Mouse (Mus musculus) gastrocnemius, adult 8-10 months (tissue): Measurements from ENCODE around the gene Osbpl6. TPM values are rescaled to one million over a fixed set of nuclear protein-coding genes. Genes with fewer than 3 reads are reported as not detected.

Experiments
- DNase-seq, 2 experiments: peaks; one replicate each; pipeline ENCODE4 v3.0.0; 2022; ENCODE audit warnings: low spot score in 2 of 2
- total RNA-seq, 4 experiments: library from RNA; stranded (reverse); gene quantifications; 2 replicates each; pipeline ENCODE4 v1.2.4; 2022

The Osbpl6 gene
- total RNA-seq, 4 experiments from 2014 or later: 41.0 to 54.0 (median 45.9) TPM

DNA sequence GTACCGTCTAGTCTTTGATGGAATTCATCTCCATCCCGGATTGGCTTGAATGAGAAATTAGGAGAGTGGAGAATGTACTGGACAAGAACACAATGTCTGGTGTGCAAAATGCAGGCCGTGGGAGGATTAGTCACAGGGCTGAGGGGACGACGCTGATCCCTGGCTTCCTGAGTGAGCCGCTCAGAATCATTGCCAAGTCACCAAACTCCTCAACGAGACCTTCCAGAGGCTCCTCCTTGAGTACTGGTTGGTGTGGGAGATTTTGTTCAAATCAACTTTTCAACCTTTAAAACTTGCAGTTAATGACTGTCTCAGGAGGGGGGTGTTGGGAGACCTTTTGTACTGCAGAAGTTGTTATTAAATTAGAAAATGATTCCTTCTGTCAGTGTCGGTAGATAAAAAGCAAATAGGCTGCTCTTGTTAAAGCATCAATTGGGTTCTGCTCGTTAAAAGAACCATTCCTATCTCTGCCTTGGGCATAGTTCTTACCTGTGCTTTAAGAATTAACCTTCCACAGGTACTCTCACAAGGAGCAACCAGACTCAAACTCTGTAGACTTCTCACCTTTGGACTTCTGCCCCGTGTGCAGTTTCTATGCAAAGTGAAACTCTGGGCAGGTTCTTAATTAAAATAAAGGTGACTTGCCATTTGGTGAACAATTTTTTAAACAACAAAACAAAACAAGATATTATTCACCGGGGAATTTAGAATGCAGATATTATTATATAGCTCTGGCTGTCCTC, 89.9 kb downstream of the Osbpl6 start:
- no peak for DNase-seq

DNA sequence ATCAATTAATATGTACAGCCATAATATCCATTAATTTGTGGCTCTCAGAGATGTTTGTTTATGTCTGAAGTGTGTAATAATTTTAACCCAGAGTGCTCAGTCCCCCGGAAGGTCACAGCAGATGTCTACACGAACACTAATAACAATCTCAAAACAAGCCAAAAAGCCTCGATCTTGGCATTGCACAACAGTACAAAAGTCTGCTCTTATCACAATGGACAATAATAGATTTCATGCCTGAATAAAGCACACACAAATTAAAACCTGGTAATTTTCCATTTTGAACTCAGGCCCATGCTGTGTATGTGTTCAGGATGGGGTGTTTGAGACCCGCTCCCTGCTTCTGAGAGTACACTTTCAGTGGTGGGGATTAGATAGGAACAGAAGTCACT, 90.4 kb downstream of the Osbpl6 start:
- no peak for DNase-seq

DNA sequence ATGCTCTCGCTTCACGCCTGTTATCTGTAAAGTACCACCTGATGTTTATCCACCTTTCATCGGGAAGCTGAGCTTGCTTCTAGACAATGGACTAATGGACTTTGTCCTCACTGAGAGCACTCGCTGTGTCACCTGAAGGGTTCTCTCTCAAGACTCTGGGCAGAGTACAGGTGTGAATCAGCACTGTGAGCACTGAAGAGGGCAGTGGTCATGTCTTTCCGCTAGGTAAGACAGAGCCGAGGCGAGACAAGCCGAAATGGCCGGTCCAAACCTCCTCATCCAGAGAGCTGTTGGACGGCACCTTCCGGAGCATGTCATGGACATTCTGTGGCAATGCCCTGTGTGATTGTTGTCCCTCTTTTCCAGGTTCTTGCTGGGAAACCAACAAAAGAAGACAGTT, 92.6 kb downstream of the Osbpl6 start:
- no peak for DNase-seq

DNA sequence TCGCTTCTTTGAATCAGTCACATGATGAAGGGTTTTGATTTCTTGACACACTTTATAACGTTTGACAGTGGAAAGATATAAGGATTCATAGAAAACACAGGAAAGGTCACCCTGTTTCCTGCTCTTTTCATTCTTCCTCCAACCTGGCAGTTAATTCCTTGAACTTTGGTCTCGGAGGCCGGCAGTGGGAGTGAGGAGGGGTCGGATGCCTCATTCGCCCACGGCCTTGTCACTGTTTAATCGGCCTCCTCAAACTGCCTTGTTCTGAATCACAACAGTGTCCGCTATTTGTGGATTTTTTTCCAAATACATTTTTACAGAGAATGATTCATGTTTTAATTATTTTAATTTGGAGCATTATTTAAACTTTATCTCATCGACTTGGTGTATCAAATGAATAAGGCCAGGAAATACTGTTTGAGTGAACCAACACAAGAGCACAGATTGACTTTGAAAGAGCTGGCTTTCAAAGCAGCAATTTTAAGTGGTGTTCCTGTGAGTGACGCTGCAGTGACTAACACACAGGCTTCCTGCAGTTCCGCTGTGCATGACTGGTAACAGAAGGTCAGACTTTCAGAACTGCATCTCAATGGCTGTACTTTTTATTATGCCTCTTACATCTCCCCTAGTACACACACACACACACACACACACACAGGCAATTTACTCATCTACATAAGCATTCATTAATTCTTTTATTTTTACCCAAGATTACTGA, 98.0 kb downstream of the Osbpl6 start:
- DNase-seq: no peak

DNA sequence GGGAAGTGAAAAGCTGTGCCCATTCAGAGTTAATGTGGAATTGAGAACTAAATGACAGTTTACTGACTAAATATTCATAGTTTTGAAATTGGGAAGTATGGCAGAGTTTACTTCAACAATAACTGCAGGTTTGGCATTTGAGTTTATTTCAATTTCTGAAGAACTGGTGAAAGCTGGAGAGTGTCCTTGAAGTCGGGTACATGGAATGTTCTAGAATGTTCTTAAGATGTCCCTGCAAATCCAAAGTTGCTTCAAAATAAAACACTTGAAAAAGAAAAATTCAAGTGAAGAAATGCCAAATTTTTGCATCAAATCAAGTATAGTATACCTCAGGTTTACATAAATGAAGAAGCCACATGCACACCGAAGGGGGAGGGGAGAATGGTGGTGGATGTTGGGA, 98.7 kb downstream of the Osbpl6 start:
- no peak for DNase-seq

DNA sequence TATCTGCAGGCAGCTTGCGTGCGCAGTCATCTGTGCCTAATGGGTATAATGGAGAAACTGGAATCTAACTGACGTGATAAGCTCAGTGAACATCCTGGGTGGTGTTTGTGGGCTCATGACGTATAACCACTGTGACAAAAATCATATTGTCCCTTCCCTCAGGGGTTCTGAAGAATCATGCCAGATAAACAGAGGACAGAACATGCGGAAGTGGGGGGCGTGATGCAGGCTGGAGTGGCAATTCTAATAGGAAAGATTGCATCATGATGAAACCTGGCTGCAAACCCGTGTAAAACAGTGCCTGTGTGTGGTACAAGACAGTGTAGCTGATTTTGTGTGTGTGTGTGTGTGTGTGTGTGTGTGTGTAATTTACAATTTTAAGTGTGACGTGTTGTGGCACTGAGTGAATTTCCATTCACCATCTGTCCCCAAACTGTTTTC, 105.0 kb downstream of the Osbpl6 start:
- DNase-seq: no peak

DNA sequence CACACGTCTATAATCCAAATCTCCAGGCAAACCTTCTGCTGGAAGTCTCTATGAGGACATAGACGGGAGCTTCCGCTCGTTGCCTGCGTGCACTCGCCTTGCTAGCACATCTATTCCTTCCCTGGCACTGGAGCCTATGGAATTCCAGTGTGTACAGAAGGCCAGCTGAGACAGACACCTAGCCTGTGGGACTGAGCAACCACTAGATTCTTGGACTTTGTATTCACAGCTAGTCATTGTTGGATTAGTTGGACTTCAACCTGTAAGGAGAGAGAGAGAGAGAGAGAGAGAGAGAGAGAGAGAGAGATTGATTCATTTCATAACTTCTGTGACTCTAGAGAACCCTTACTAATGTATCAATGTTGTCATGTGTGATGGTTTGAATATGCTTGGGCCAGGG, 105.8 kb downstream of the Osbpl6 start:
- DNase-seq: no peak

DNA sequence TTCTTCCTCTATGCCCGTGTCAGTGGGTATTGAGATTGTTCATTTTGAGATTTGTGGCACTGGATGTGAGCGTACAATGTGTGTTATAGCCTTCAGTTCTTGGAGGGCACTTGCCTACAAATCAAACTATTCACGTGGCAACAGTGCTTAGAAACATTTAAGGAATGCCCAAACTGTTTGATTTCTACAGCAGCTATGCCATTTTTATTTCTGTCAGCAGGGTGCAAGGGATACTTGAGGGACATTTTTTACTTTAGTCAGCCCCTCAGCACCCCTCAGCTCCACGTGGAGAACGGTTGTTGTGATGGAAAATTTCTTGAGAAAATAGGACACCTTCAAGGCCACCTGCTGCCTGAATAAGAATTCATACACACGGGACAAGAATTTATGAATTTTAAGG, 106.6 kb downstream of the Osbpl6 start:
- no peak for DNase-seq

DNA sequence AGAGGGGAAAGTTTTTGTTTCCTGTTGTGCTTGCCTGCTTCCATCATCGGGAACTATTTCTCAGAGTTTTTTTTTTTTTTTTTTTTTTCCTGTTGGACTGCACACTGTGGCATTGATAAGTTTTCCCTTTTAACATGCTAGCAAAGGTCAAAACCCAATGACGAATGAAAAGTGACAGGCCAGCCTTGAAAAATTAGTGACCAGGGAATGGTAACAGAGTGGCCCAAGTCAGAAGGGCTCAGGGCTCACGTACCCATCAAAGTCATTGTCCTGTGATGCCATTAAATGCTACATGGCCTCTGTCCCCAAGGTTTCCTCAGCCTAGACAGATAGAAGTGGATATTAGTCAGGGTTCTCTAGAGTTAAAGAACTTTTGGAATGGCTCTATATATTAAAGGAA, 107.0 kb downstream of the Osbpl6 start:
- no peak for DNase-seq

DNA sequence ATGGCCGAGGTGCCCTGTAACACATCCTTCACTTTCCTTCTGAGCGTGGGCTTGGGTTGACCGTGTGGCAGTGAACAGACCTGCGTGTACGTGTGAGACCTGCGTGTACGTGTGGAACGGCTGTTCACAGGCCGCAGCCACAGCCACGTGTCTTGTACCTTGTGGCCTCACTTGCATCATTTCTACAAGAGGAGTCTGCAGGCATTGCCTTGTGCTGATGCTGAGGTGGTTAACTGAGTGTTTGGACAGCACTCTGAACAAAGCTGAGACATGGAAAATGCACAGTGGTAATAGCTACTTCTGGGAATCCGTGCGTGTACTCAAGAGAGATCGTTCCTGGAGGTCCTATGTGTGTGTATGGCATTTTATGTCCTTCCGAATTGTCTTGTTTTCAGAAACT, 111.2 kb downstream of the Osbpl6 start:
- DNase-seq: no peak

DNA sequence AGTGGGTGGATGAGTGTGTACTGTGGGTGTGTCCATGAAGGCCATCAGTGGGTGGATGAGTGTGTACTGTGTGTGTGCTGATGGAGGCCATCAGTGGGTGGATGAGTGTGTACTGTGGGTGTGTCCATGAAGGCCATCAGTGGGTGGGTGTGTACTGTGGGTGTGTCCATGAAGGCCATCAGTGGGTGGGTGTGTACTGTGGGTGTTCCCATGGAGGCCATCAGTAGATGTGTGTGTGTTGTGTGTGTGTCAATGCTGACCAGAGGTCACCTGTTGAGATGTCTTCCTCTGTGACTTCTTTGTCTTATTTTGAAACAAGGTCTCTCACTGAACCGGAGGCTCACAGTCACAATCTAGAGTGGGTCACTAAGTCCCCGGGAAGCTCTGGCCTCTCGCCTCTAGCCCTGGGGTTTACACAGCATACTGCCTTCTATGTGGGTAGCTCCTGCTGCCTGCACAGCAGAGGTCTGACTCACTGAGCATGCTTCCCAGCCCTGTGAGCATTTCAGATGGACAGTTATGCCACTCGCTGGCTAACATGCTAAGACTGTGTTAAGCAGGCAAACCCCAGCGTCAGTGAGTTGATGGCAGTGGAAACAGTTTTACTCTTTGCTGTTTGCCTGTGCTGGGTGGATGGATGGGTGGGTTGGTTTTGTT, 112.2 kb downstream of the Osbpl6 start:
- DNase-seq: no peak

DNA sequence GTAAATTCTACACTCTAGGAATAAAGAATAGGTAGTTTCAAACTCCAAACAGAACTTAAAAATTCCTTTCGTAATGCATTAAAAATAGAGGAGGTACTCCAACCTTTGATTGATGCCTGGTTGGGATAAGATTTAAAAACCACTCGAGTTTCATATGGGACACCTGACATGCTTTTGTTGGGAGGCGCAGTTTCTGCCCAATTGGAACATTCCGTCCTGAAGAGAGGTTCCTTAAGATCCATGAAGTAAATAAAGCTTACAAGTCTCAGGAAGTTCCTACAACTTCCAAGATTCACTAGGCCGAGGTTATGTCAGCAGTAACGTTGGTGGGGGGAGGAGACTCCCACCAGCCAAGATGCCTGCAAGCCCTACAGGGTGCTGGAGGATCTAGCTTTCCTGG, 115.3 kb downstream of the Osbpl6 start:
- no peak for DNase-seq

DNA sequence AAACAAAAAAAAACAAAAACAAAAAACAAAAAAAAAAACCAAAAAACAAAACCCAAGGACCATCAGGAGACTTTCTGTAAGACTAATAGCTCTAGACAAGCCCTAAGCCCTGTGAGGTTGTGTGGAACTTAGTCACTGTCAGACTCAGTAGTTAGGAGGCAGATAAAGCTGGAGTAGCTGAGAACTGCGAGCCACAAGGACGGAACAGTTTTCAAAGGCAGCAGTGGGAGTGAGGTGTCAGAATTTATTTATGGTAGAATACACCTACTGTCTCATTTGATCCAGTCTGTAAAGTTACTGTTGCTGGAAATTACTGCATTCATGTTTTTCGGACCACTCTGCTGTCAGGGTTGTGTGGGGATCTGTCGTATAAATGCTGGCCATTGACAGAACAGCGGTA, 118.1 kb downstream of the Osbpl6 start:
- no peak for DNase-seq

DNA sequence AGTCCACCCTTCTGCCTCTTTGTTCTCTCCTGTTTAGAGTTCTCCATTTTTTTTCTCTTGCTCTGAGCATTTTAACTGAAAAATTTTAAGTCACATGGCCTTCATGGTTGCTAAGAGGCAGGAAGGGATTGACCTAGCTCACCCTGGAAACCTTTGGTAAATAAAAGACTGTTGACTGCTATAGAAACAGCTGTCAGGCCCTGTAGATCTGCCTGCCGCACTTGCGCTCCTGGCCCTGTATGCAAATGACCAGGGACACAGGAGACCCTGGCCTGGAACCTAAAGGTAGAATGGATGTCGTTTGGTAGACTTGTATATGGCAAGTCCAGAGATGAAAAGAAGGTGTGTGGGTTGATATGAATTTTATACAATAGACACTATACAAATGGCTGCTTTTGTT, 119.3 kb downstream of the Osbpl6 start:
- DNase-seq: no peak

DNA sequence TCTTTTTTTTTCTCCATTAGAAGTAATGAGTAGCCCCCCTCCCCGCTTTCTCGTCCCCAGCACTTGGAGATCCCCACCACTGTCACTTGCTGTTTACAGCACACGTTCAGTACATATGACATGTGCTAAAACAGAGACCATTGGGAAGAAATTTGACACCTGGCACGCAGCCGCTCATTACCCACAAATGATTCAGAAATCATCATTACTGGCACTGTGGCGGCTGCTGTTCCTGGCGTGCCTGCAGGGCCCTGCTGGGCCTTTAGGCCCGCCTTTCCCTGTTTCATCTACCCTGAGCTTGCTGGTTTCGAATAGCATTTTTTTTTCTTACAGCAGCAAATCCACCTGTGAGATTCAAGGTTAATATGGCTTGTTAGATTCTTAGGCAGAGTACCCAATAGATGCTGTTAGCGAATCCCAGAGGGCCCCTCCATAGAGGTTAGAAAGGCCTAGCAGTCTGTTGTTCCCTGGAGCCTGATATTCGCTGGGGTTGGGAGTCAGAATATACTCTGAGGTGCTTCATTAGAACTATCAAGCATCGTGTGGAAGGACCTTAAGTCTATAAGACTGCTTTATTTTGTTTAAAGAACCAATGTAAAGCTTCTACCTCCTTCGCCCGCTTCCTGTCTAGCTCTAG, 126.3 kb downstream of the Osbpl6 start:
- DNase-seq: no peak

DNA sequence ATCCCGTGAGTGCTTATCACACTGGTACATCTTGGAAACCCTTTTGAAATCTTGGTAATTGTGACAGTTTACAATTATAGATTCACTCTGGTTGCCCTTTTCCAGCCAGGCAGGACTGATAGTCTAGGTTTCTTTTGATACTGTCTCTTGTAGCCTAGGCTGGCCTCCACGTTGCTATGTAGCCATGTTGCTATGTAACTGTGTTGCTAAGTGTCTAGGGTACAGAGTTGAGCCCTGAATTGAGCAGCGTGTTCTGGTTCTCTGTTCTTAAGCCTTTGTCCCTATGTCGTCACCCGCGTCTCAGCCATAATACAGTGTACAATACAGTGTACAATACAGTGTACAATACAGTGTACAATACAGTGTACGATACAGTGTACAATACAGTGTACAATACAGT, 128.6 kb downstream of the Osbpl6 start:
- DNase-seq: no peak

DNA sequence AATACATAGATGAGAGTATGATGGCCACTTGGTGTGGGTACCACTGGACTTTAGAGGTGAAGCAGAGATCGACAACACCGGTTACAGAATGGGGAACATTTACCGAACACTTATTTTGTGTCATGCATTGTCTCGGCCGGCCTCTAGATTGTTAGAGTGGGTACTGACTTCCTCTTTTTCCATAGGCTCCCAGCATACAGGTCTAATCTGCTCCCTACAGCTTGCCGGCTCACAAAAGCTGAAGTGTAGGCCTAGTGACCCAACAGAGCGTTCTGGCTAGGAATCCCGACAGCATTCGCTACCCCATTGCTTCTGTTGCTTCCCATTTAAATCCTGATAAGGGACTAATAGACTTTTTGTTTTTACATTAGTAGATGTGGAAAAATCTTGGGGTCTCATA, 135.6 kb downstream of the Osbpl6 start:
- DNase-seq: no peak

DNA sequence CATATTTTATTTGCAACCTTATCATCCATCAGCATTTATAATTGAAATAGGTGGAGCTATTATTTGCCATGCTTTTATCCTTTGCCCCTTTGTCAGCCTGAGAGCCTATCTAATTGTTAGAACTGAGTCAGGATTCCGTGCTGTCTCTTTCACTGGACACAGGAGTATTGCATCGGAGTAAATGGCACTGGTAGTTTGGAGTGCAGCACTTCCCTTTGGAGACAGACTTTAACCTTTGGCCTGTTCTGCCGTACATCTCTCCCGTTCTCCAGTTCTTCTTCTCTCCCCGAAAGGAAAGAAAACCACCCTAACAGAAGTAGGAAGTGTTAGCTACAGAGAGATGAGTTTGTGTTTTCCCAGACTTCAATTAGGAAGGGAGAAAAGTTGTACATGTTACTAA, 136.6 kb downstream of the Osbpl6 start:
- no peak for DNase-seq

DNA sequence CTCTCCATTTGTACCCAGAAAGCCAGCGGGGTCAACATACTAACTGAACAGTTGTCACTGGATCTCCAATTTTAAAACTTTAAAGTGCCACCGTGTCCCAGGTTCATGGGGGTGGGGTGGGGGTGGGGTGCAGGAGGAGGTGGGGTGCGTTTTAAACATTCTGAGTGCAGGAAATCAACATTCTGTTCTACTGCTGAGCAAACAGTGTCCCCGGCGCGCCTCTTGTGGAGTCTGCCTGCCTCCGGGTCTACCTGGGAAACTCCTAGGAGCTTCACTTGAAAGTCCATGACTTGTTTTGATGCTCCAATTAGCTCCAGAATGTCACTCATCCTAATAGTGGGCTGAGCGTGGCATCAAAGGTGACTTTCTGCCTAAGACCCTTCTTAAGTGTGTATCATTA, 139.2 kb downstream of the Osbpl6 start:
- DNase-seq: no peak

DNA sequence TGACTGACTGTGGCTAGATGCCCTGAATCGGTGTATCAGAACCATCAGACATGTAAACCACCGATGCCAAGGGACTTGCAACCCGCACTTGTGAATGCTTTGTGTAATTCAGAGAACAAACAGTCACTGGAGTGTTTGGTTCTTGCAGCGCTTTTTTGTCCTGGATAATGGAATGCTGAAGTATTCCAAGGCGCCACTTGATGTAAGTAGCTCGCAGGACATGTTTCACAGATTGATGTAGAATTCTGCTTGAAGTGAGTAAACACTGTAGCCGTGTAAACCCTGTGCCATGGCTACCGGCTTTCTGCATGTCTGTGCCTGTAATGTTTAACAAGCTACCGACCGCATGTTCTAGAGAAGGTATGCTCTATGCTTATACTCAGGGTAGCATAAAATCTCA, 141.9 kb downstream of the Osbpl6 start:
- DNase-seq: no peak

DNA sequence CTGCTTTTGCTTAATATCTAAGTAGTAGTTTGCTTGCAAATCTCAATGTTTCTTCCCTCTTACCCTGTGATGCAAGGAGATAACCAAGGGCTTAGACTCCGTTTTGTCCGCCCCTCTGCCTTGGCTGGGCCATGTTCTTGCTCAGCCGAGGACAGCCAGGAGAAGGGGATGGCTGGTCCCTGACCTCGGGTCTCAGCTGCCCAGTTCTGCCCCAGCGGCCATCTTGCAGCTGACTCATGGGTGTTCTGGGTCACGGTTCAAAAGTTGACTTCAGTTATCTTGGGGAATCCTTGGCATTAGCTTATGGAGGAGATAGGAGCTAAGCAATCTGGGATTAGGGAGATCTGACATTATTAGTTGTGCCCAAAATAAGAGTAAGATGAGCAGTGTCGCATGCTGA, 142.5 kb downstream of the Osbpl6 start:
- no peak for DNase-seq

DNA sequence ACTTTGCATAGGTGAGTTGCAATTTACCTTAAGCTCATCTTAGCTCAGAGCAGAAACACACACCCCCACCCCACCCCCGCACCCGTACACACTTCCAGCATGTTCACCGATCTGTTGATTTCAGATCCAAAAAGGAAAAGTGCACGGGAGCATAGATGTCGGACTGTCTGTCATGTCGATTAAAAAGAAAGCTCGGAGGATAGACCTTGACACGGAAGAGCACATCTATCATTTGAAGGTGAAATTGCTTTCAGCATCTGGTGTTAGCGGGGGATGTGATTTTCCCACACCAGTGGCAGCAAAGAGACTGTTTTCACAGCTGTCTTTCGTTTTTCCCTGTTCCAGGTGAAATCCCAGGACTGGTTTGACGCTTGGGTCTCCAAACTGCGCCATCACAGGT, 143.0 kb downstream of the Osbpl6 start:
- no peak for DNase-seq
